Mouse (Mus musculus) ES-E14 (cell line): ENCODE measurements around the gene Esrrg.

Experiments
- HCFC1 ChIP-seq: IDR thresholded peaks from 2 replicates; pipeline ENCODE4 v1.6.1; 2012; ENCODE audit warnings: low read length, inconsistent platforms, borderline replicate concordance; ENCODE audit not compliant: insufficient read depth
- ZC3H11A ChIP-seq: IDR thresholded peaks from 2 replicates; pipeline ENCODE4 v1.6.1; 2012; ENCODE audit warnings: low read depth, mild to moderate bottlenecking, inconsistent platforms, low read length, borderline replicate concordance
- ZNF384 ChIP-seq: IDR thresholded peaks from 2 replicates; pipeline ENCODE4 v1.6.1; 2012; ENCODE audit warnings: low read depth, low read length, inconsistent platforms

DNA sequence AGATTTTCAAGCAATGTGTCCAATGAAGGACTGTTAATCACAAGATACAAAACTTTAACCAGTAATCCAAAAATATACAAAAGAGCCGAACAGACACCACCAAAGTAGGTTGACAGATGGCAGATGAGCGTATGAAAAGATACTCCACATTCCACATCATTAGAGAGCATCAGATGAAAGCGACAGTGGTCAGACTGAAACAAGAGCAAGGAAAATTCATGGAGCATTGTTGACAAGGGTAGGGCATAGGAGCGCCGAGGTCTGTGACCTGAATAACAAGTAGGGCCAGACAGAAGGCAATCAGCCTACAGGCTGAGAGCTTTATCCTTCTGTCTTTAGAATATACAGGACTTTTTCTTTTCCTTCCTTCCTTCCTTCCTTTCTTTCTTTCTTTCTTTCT is 157.0 kb downstream of the Esrrg start:
- TF ChIP-seq ZNF384: no peak
- no peak for TF ChIP-seq HCFC1
- no peak for TF ChIP-seq ZC3H11A
